Mouse (Mus musculus) MEL (cell line): ENCODE measurements at regions not wholly inside any gene's neighbourhood (a gene's known extent, or its start where the extent isn't known, plus 50 kb on each side); places are given as distances from the start of the nearest gene placed in this dataset.

Experiments
- DNase-seq: peaks from one replicate; pipeline ENCODE4 v3.0.0; 2011; ENCODE audit warnings: low read depth, low spot score
- H3K27ac ChIP-seq: 2 replicates; pipeline ENCODE4 v1.5.1; 2012; ENCODE audit warnings: low read depth, mild to moderate bottlenecking, control low read depth, low read length, moderate library complexity; ENCODE audit not compliant: control insufficient read depth
- H3K27me3 ChIP-seq, 2 experiments: fragments of 150-350 bp in 1 of 2; sonication (generic) in 1 of 2; 2 replicates each; pipeline ENCODE4 v1.6.1; 2012; ENCODE audit warnings: low read length in 2 of 2, mild to moderate bottlenecking in 2 of 2, improper control_type of control experiment in 1 of 2, moderate library complexity in 1 of 2; ENCODE audit not compliant: insufficient read depth in 2 of 2, control insufficient read depth in 1 of 2
- H3K36me3 ChIP-seq, 2 experiments: 2 replicates each; pipeline ENCODE4 v1.6.1; 2012 to 2014; ENCODE audit warnings: low read length in 2 of 2, improper control_type of control experiment in 1 of 2, inconsistent platforms in 1 of 2, mild to moderate bottlenecking in 1 of 2; ENCODE audit not compliant: insufficient read depth in 2 of 2, control insufficient read depth in 1 of 2
- H3K4me1 ChIP-seq, 2 experiments: fragments of 150-350 bp in 1 of 2; sonication (generic) in 1 of 2; 2 replicates each; pipeline ENCODE4 v1.6.1; 2012; ENCODE audit warnings: low read length in 2 of 2, improper control_type of control experiment in 1 of 2, mild to moderate bottlenecking in 1 of 2; ENCODE audit not compliant: insufficient read depth in 2 of 2, control insufficient read depth in 1 of 2
- H3K4me3 ChIP-seq, 2 experiments: fragments of 150-350 bp in 1 of 2; sonication (generic) in 1 of 2; 2 replicates each; pipeline ENCODE4 v1.5.1; 2012; ENCODE audit warnings: low read depth in 2 of 2, low read length in 2 of 2, mild to moderate bottlenecking in 2 of 2, moderate library complexity in 2 of 2, control low read depth in 1 of 2, improper control_type of control experiment in 1 of 2; ENCODE audit not compliant: control insufficient read depth in 1 of 2, insufficient read depth in 1 of 2
- H3K79me2 ChIP-seq: 2 replicates; pipeline ENCODE4 v1.6.1; 2012; ENCODE audit warnings: mild to moderate bottlenecking, low read length, moderate library complexity; ENCODE audit not compliant: control insufficient read depth, poor library complexity, insufficient read depth
- H3K9ac ChIP-seq: 2 replicates; pipeline ENCODE4 v1.6.1; 2012; ENCODE audit warnings: low read depth, mild to moderate bottlenecking, control low read depth, low read length, moderate library complexity; ENCODE audit not compliant: control insufficient read depth, poor library complexity, severe bottlenecking
- H3K9me3 ChIP-seq: fragments of 150-350 bp; sonication (generic); replicated peaks from 2 replicates; pipeline ENCODE4 v1.6.1; 2012; ENCODE audit warnings: mild to moderate bottlenecking, low read length, improper control_type of control experiment, moderate library complexity; ENCODE audit not compliant: insufficient read depth
- CHD1 ChIP-seq: IDR thresholded peaks from 2 replicates; pipeline ENCODE4 v1.6.1; 2012; ENCODE audit warnings: low read depth, mild to moderate bottlenecking, inconsistent platforms, low read length, improper control_type of control experiment
- E2F4 ChIP-seq: IDR thresholded peaks from 2 replicates; pipeline ENCODE4 v1.6.1; 2011; ENCODE audit warnings: low read depth, low read length, improper control_type of control experiment, borderline replicate concordance
- MXI1 ChIP-seq: IDR thresholded peaks from 2 replicates; pipeline ENCODE4 v1.6.1; 2011; ENCODE audit warnings: mild to moderate bottlenecking, low read depth, low read length, improper control_type of control experiment
- MYC ChIP-seq: IDR thresholded peaks from 2 replicates; pipeline ENCODE4 v1.6.1; 2011; ENCODE audit warnings: low read depth, mild to moderate bottlenecking, low read length, improper control_type of control experiment, moderate library complexity
- POLR2AphosphoS5 ChIP-seq: IDR thresholded peaks from 2 replicates; pipeline ENCODE4 v1.6.1; 2012; ENCODE audit warnings: low read depth, borderline replicate concordance, mild to moderate bottlenecking, inconsistent platforms, low read length, moderate library complexity, mixed read lengths
- SIN3A ChIP-seq: IDR thresholded peaks from 2 replicates; pipeline ENCODE4 v1.6.1; 2012; ENCODE audit warnings: low read length, improper control_type of control experiment, inconsistent platforms
- UBTF ChIP-seq: IDR thresholded peaks from 2 replicates; pipeline ENCODE4 v1.6.1; 2012; ENCODE audit warnings: low read depth, mild to moderate bottlenecking, inconsistent platforms, low read length, improper control_type of control experiment, moderate library complexity, borderline replicate concordance; ENCODE audit not compliant: insufficient read depth
- USF2 ChIP-seq, 2 experiments: IDR thresholded peaks; 2 replicates each; pipeline ENCODE4 v1.6.1; 2011 to 2012; ENCODE audit warnings: improper control_type of control experiment in 2 of 2, low read length in 2 of 2, borderline replicate concordance in 1 of 2, inconsistent platforms in 1 of 2, low read depth in 1 of 2, mild to moderate bottlenecking in 1 of 2; ENCODE audit not compliant: insufficient read depth in 1 of 2
- ZKSCAN1 ChIP-seq: IDR thresholded peaks from 2 replicates; pipeline ENCODE4 v1.6.1; 2012; ENCODE audit warnings: low read depth, mild to moderate bottlenecking, inconsistent platforms, low read length, improper control_type of control experiment, moderate library complexity
- ZNF384 ChIP-seq: IDR thresholded peaks from 2 replicates; pipeline ENCODE4 v1.6.1; 2012; ENCODE audit warnings: low read depth, mild to moderate bottlenecking, inconsistent platforms, low read length, improper control_type of control experiment

DNA sequence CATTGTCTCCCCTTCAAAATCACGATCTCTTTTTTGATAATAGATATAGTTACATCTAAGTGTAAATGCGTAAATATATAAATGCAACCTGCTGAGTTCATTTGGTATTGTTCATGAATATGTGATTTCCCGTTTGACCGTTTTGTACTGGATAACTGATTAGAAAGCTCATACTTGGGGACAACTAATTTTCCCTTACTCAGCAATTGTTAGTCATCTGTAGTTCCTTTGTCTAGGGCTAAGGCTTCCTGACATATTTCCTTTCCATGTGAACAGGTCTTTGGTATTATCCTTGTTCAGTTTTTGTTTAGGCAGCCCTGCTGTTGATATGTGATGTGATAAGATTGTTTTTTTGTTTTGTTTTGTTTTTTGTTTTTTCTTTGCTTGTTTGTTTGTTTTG lies 142.0 kb downstream of the Ccdc50 start:
- Histone ChIP-seq H3K4me3 (no peak overlapping the region), H3K27me3 (no peaks in the 10 kb centered on the region), H3K4me1 (no peaks in the 10 kb centered on the region), H3K79me2 (no peaks in the 10 kb centered on the region), H3K9ac (no peak overlapping the region), H3K9me3 (no peaks in the 10 kb centered on the region), H3K36me3 (no peaks in the 10 kb centered on the region), H3K27ac (no peak overlapping the region)
- DNase-seq, result no peak
- TF ChIP-seq E2F4 (no peak), MXI1 (no peak), USF2 (IDR thresholded peaks at IDR 0.05; ENCODE audit: borderline replicate concordance in 1 of 2, insufficient read depth in 1 of 2, low read depth in 1 of 2, low read length in 2 of 2) (no peak), ZNF384 (no peak), UBTF (no peak), CHD1 (no peak), MYC (no peak), ZKSCAN1 (no peak), POLR2AphosphoS5 (no peak), SIN3A (no peak)
